Comparison of ENCODE assay signal across 8 mouse cellular contexts in the genomic region with DNA sequence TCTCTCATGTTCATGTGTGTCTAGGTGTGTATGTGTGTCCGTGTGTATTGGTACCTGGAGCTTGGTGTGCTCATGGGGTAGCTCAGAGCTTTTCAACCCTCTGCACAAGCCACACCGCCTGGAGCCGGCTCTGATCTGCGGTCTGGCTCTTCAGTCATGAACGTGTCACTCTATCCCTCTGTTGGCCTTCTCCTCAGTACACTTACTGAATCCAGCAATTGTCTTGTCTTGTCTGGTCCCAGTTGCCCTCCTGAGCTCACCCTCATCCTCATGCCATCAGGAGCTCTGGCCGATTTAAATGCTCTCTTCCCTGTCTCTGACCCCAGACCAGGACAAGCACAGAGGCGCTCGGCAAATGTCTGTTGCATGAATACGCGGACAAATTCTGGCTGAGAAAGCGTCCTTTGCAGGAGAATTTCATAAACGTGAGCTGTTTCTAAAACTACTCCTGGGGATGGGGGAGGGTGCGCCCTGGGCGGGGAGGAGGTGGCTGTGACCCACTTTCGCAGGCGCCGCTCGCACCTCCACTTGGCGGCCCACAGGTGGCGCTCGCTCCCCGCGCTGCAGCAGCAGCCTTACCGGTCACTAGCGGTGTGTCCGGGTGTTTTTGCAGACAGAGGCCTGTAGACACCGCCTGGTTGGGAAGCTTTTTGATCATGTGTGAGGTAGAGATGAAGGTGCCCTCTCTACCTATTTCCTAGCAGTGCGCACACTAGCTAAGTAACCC. TPM values are rescaled to one million over a fixed set of nuclear protein-coding genes. Genes with fewer than 3 reads are reported as not detected.
DNase-seq lines count a peak whose midpoint lies in the region; ATAC-seq lines count a peak whose summit lies in the region.

No protein-coding gene starts in this region.

- no peak overlapping the region for H3K4me3 ChIP-seq in hindbrain, embryonic 12.5 days

- peak overlapping the region; percentile 41; the same call in 1 of the 2 replicates for H3K9ac ChIP-seq in hindbrain, embryonic 12.5 days

- H3K4me1 ChIP-seq in hindbrain, embryonic 12.5 days: 0 out of 2 replicates have a peak, but pooled peaks cover 3% of the 10 kb centered on the region

- 15% methylated on average over 28 of the region's 28 CpGs for WGBS in hindbrain, embryonic 12.5 days

- H3K36me3 ChIP-seq in hindbrain, embryonic 12.5 days: no peaks in the 10 kb centered on the region

- peak; percentile 74 for ATAC-seq in hindbrain, embryonic 12.5 days (ENCODE audit: low FRiP score)

- peak; percentile 86 for DNase-seq in Muller cell, postnatal 12 days (ENCODE audit: inconsistent ontology term)
- peak; percentile 95 to 97 for DNase-seq in cerebellum, postnatal 14 days
- peak; percentile 77 to 86 for DNase-seq in frontal cortex, postnatal 14 days (ENCODE audit: low spot score in 2 of 2)
- peak; percentile 84 to 87 for DNase-seq in layer of hippocampus, postnatal 14 days (ENCODE audit: low spot score in 2 of 2)
- peak; percentile 92 for DNase-seq in lung, postnatal 10 days
- DNase-seq in ovary, postnatal 14 days (ENCODE audit: low spot score): peak; percentile 85
- peak; percentile 88 for DNase-seq in thymus, postnatal 0 days (ENCODE audit: low spot score)

- no peaks in the 10 kb centered on the region for H3K9me3 ChIP-seq in hindbrain, embryonic 12.5 days (replicated peaks)

- no peak overlapping the region for H3K27ac ChIP-seq in hindbrain, embryonic 12.5 days

- peaks cover 17% of the 10 kb centered on the region for H3K27me3 ChIP-seq in hindbrain, embryonic 12.5 days

- peak overlapping the region; percentile 36; the same call in 1 of the 2 replicates for H3K4me2 ChIP-seq in hindbrain, embryonic 12.5 days (replicated peaks)

RNA-seq across cellular contexts. Expression of gene Adgre5, which starts 41.9 kb away (rescaled TPM):
- 18.9 and 19.8 TPM in 2 replicates for polyA plus RNA-seq in hindbrain, embryonic 12.5 days (2016; fragmentation: Nextera tagmentation; extraction: Ambion mirVana)
- 10 to 100 TPM; 11.9 to 12.6 TPM for total RNA-seq in layer of hippocampus, postnatal 14 days (2021)
- 71.6 and 74.7 TPM in 2 replicates for polyA plus RNA-seq in thymus, postnatal 0 days (2015; fragmentation: Nextera tagmentation; extraction: Ambion mirVana)
